Comparison of ENCODE assay signal across 33 mouse cellular contexts in the genomic region with DNA sequence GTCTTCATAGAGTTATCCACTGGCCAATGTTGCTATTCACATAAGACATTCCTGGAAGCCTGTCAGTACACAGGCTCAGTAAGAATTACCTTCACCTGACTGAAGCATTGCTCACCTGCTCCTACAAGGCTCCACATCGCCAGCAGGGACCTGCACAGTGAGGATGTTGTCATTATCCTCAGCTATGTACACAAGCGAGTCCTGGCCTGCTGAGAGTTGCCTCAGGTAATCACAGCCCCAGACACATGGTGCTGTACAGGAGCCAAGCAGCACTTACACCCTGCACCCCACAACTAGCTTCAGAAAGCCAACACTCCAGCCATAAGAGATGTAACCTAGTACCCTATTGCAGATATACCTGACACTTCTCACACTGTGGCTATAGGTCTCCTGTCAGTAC. TPM values are rescaled to one million over a fixed set of nuclear protein-coding genes. Genes with fewer than 3 reads are reported as not detected.
DNase-seq lines count a peak whose midpoint lies in the region; ATAC-seq lines count a peak whose summit lies in the region.
"Had no signal": no experiment of that assay in that cellular context is flagged by ENCODE, and none has a peak within 500 bp of the region (broad histone marks: within the 10 kb centered on the region; RNA-seq: fewer than 3 reads in every experiment).

No protein-coding gene starts in this region.

- H3K4me3 ChIP-seq in megakaryocyte, embryonic 14.5 days (replicated peaks), result peak overlapping the region; percentile 26
- no peak overlapping the region for H3K4me3 ChIP-seq in embryonic facial prominence, embryonic 14.5 days (ENCODE audit: low read depth, low read length)
- H3K4me3 ChIP-seq in limb, embryonic 15.5 days, result no peak overlapping the region
- H3K4me3 ChIP-seq: forebrain, embryonic 10.5 days; forebrain, embryonic 15.5 days; heart, embryonic 13.5 days; limb, embryonic 13.5 days; liver, embryonic 13.5 days; midbrain, embryonic 15.5 days had no signal

- H3K27ac ChIP-seq in embryonic facial prominence, embryonic 14.5 days (replicated peaks; ENCODE audit: low read depth, low read length), result no peak overlapping the region
- no peak overlapping the region for H3K27ac ChIP-seq in limb, embryonic 15.5 days
- H3K27ac ChIP-seq: forebrain, embryonic 10.5 days; forebrain, embryonic 15.5 days; heart, embryonic 13.5 days; hindbrain, embryonic 14.5 days; limb, embryonic 13.5 days; liver, embryonic 13.5 days; midbrain, embryonic 15.5 days had no signal

- no peaks in the 10 kb centered on the region for H3K9me3 ChIP-seq in megakaryocyte, embryonic 14.5 days
- no peaks in the 10 kb centered on the region for H3K9me3 ChIP-seq in embryonic facial prominence, embryonic 14.5 days (ENCODE audit: control insufficient read depth, low read length)
- no peaks in the 10 kb centered on the region for H3K9me3 ChIP-seq in limb, embryonic 15.5 days
- H3K9me3 ChIP-seq: forebrain, embryonic 10.5 days; forebrain, embryonic 15.5 days; heart, embryonic 13.5 days; limb, embryonic 13.5 days; liver, embryonic 13.5 days; midbrain, embryonic 15.5 days had no signal

- no peak overlapping the region for H3K4me2 ChIP-seq in embryonic facial prominence, embryonic 14.5 days (ENCODE audit: low read depth, low read length)
- no peak overlapping the region for H3K4me2 ChIP-seq in limb, embryonic 15.5 days
- H3K4me2 ChIP-seq: forebrain, embryonic 15.5 days; heart, embryonic 13.5 days; hindbrain, embryonic 14.5 days; limb, embryonic 13.5 days; liver, embryonic 13.5 days; midbrain, embryonic 15.5 days had no signal

- no peaks in the 10 kb centered on the region for H3K4me1 ChIP-seq in megakaryocyte, embryonic 14.5 days
- peaks cover 24% of the 10 kb centered on the region; the same call in 1 of the 2 replicates for H3K4me1 ChIP-seq in embryonic facial prominence, embryonic 14.5 days (ENCODE audit: control insufficient read depth, insufficient read depth, low read length)
- H3K4me1 ChIP-seq in limb, embryonic 15.5 days, result peaks cover 6% of the 10 kb centered on the region; the same call in 1 of the 2 replicates
- H3K4me1 ChIP-seq: forebrain, embryonic 10.5 days; forebrain, embryonic 15.5 days; liver, embryonic 13.5 days; midbrain, embryonic 15.5 days had no signal

- H3K27me3 ChIP-seq in megakaryocyte, embryonic 14.5 days (replicated peaks), result no peaks in the 10 kb centered on the region
- no peaks in the 10 kb centered on the region for H3K27me3 ChIP-seq in embryonic facial prominence, embryonic 14.5 days (replicated peaks; ENCODE audit: control insufficient read depth, insufficient read depth, low read length)
- H3K27me3 ChIP-seq in limb, embryonic 15.5 days, result no peaks in the 10 kb centered on the region
- H3K27me3 ChIP-seq: forebrain, embryonic 15.5 days; limb, embryonic 13.5 days; liver, embryonic 13.5 days; midbrain, embryonic 15.5 days had no signal

- H3K36me3 ChIP-seq in megakaryocyte, embryonic 14.5 days (replicated peaks; ENCODE audit: low read length), result no peaks in the 10 kb centered on the region
- no peaks in the 10 kb centered on the region for H3K36me3 ChIP-seq in embryonic facial prominence, embryonic 14.5 days (ENCODE audit: control insufficient read depth, insufficient read depth, low read length)
- no peaks in the 10 kb centered on the region for H3K36me3 ChIP-seq in limb, embryonic 15.5 days
- H3K36me3 ChIP-seq: forebrain, embryonic 10.5 days; forebrain, embryonic 15.5 days; heart, embryonic 13.5 days; limb, embryonic 13.5 days; liver, embryonic 13.5 days; midbrain, embryonic 15.5 days had no signal

- ATAC-seq in megakaryocyte, adult 5-6 weeks (ENCODE audit: poor library complexity, severe bottlenecking), result no peak
- ATAC-seq in embryonic facial prominence, embryonic 14.5 days (ENCODE audit: low read depth), result peak; percentile 91
- 0 out of 2 replicates have a peak, but pooled peaks have one; percentile 60 for ATAC-seq in limb, embryonic 15.5 days (ENCODE audit: insufficient number of reproducible peaks, low FRiP score, low TSS enrichment, low read depth)
- ATAC-seq: CD4-positive, CD25-positive, alpha-beta regulatory T cell, adult 4 months; forebrain, embryonic 15.5 days; inflammation-experienced regulatory T-cells, adult 6 months; lung, postnatal 0 days; midbrain, embryonic 15.5 days had no signal

- no peak overlapping the region for H3K9ac ChIP-seq in embryonic facial prominence, embryonic 14.5 days (ENCODE audit: low read depth, low read length)
- no peak overlapping the region for H3K9ac ChIP-seq in limb, embryonic 15.5 days
- H3K9ac ChIP-seq: forebrain, embryonic 15.5 days; heart, embryonic 13.5 days; hindbrain, embryonic 14.5 days; limb, embryonic 13.5 days; liver, embryonic 13.5 days; midbrain, embryonic 15.5 days had no signal

- 80% methylated on average over 2 of the region's 2 CpGs for WGBS in embryonic facial prominence, embryonic 14.5 days
- 65% methylated on average over 2 of the region's 2 CpGs for WGBS in limb, embryonic 15.5 days

- peak; percentile 81 for DNase-seq in embryonic facial prominence, embryonic 14.5 days (ENCODE audit: low spot score)
- peak; percentile 46 to 62 for DNase-seq in urinary bladder, postnatal 36 days (ENCODE audit: low spot score in 2 of 2)
- DNase-seq in thymus, adult 18-20 months, result no peak
- no peak for DNase-seq in heart, adult 9 months (ENCODE audit: low spot score in 2 of 2)
- DNase-seq: adrenal gland, postnatal 14 days; cerebellum, adult 11 months; cerebellum, adult 9-10 months; embryo, embryonic 11 days; gastrocnemius, postnatal 14 days; heart, postnatal 10 days; kidney, adult 11 months; kidney, postnatal 14 days; liver, embryonic 13.5 days; lung, adult 18-20 months; lung, postnatal 4 days; right cerebral cortex, adult 18-20 months; spleen, adult 18-20 months; thymus, postnatal 14 days had no signal

RNA-seq across cellular contexts. Expression of gene Efcab1, which starts 37.1 kb away (rescaled TPM):
- polyA plus RNA-seq in megakaryocyte, embryonic 14.5 days (2012; ENCODE audit: insufficient read depth, low replicate concordance), result not detected in 2 replicates
- total RNA-seq in megakaryocyte, adult 5-6 weeks (2015), result not detected in 2 replicates
- total RNA-seq in megakaryocyte, adult 5-6 weeks (2017), result not detected in 2 replicates
- 11.3 and 11.7 TPM in 2 replicates for polyA plus RNA-seq in embryonic facial prominence, embryonic 14.5 days (2014; fragmentation: Nextera tagmentation; extraction: Ambion mirVana)
- 12.5 and 13.7 TPM in 2 replicates for polyA plus RNA-seq in limb, embryonic 15.5 days (2015; fragmentation: Nextera tagmentation; extraction: Ambion mirVana)
- total RNA-seq: gastrocnemius, postnatal 14 days; granulocyte monocyte progenitor cell, adult 5-6 weeks; heart, postnatal 10 days; hematopoietic stem cell, adult 5-6 weeks; neutrophil, adult 5-6 weeks had no signal
- polyA plus RNA-seq: CD4-positive, CD25-positive, alpha-beta regulatory T cell, adult 4 months; inflammation-experienced regulatory T-cells, adult 6 months had no signal

Comparison
In these comparisons a context has a peak if more than half of its experiments do, and no peak if none do; other contexts are left out.
1. DNase-seq: peak in embryonic facial prominence, embryonic 14.5 days (single experiment) and urinary bladder, postnatal 36 days (2 of 2); none in thymus, adult 18-20 months (0 of 2) and heart, adult 9 months (0 of 2).
2. RNA of gene Efcab1, which starts 37.1 kb away (polyA plus RNA-seq): 12.5 to 13.7 TPM in limb, embryonic 15.5 days and 11.3 to 11.7 TPM in embryonic facial prominence, embryonic 14.5 days; not detected in megakaryocyte, embryonic 14.5 days; every median in the first group is over 10 times any median in the second.